Mouse (Mus musculus) lung, adult 2 months (tissue): ENCODE measurements around the gene Capn2. TPM values are rescaled to one million over a fixed set of nuclear protein-coding genes. Genes with fewer than 3 reads are reported as not detected.

Source experiments
- DNase-seq: peaks from one replicate; pipeline ENCODE4 v3.0.0; 2022
- H3K4me1 ChIP-seq: fragments of 200-500 bp; 2 replicates; pipeline ENCODE4 v1.6.1; 2011; ENCODE audit warnings: low read length; ENCODE audit not compliant: control insufficient read depth, insufficient read depth
- H3K4me3 ChIP-seq: fragments of 200-500 bp; replicated peaks from 2 replicates; pipeline ENCODE3; 2011; ENCODE audit warnings: low read depth, mild to moderate bottlenecking, control low read depth, low read length; ENCODE audit errors: extremely low read depth
- CTCF ChIP-seq: fragments of 200-500 bp; IDR thresholded peaks from 2 replicates; pipeline ENCODE4 v1.5.1; 2011; ENCODE audit warnings: mild to moderate bottlenecking, low read length, control low read depth; ENCODE audit not compliant: insufficient read depth
- POLR2A ChIP-seq: fragments of 200-500 bp; IDR thresholded peaks from 2 replicates; pipeline ENCODE4 v1.6.1; 2011; ENCODE audit warnings: low read depth, mild to moderate bottlenecking, control low read depth, low read length, borderline replicate concordance; ENCODE audit errors: extremely low read depth
- WGBS: fragments of 180-500 bp; shearing (Covaris S2); methylation state at CpG from one replicate; pipeline ENCODE4 v1.1.7; 2018; 5-methylcytosine and 5-hydroxymethylcytosine counted together
- polyA plus RNA-seq: library from polyadenylated mRNA; depleted of rRNA; stranded (reverse); fragments of >200 nt; gene quantifications from 2 replicates; pipeline ENCODE4 v1.2.3, GENCODE M21; 2012

The Capn2 gene
- polyA plus RNA-seq, 1 experiment: 69.0 TPM

DNA sequence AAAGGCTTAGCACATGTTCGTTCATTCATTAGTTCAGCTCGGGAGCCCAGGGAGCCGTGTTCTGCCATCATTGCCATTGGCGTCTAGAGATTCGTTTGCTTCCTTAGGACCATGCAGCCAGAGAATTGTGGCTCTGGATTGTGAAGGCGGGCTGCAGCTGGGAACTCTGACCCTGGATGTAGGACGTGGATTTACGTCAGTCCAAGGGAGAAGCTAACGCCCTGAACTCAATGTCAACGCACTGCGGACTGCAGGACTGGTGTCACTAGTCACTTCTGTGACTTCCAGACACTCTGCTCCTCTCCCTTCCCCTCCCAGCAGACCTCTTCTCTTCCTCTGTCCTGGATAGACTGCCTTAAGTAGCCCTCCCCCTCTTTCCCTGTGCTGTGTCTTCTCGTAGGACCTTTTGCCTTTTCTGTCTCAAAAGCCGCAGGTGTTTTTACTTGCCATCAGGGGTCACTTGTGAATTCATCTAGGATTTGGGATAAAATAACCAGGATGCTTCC is 9.9 kb upstream of the Capn2 start:
- WGBS: 60% methylated on average over 13 of the region's 13 CpGs
- TF ChIP-seq CTCF: no peak
- no peak for TF ChIP-seq POLR2A
- Histone ChIP-seq H3K4me1 (no peaks in the 10 kb centered on the region), H3K4me3 (no peak overlapping the region)
- no peak for DNase-seq

DNA sequence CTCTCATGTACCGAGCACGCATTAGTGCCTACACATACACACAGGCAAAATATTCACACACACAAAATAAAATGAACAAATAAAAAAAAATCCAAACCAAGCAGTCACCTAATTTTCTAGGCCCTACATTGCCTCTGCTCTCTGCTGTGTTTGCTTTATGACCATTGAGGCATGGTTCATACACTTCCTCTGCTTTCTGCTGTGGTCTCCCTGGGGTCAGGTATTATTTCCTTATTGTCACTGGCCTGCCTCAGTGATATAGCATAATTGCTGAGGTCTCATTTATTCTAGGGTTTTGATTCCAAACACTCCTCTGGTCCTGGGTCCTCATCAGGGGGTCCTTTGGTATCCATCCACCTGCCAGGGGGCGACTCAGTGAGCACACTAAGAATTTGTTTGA is 8.2 kb upstream of the Capn2 start:
- no peak for TF ChIP-seq CTCF
- TF ChIP-seq POLR2A: no peak
- Histone ChIP-seq H3K4me3 (no peak overlapping the region), H3K4me1 (no peaks in the 10 kb centered on the region)
- WGBS: 96% methylated on average over 3 of the region's 3 CpGs
- no peak for DNase-seq

DNA sequence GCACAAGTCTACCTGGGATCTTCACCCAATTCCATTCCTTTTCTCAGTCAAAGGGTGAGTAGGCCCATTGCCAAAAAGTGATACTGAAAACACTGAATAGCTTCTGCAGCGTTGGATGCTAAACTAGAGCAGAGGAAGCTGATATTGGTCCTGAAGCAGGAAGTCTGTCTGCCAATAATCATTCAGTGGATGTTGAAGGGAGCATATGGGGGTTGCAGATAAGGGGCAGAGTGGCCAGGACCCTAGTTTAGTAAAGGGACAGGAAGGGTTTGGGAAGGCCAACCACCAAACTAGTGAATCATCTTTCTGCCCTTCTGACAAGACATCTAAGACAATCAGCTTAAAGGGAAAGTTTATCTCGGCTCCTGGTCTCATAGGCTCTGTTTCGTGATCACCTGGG is 6.3 kb upstream of the Capn2 start:
- no peak for TF ChIP-seq POLR2A
- no peak for TF ChIP-seq CTCF
- WGBS: 76% methylated on average over 3 of the region's 3 CpGs
- Histone ChIP-seq H3K4me1 (peaks cover 15% of the 10 kb centered on the region), H3K4me3 (no peak overlapping the region)
- DNase-seq: no peak

DNA sequence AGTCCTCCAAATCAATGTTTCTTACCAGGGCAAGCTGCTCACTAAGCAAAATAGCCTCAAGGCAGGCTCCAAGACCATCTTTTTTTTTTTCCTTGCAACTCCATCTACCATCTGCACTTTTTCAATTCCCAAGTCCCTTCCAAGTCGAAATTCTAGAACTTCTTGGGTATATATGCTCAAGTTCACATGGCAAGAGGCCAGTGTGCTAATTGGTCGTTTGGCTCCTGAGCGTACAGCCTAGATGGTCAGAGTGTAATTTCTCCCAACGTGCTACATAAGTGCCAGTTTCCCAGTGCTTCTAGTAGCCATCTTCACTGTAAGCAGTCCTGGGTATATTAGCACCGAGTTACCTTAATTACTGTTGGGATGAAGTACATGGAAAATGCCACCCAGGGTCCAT is 5.6 kb upstream of the Capn2 start:
- DNase-seq: no peak
- Histone ChIP-seq H3K4me3 (no peak overlapping the region), H3K4me1 (peaks cover 17% of the 10 kb centered on the region)
- no peak for TF ChIP-seq POLR2A
- TF ChIP-seq CTCF: no peak
- WGBS: 67% methylated on average over 5 of the region's 5 CpGs

DNA sequence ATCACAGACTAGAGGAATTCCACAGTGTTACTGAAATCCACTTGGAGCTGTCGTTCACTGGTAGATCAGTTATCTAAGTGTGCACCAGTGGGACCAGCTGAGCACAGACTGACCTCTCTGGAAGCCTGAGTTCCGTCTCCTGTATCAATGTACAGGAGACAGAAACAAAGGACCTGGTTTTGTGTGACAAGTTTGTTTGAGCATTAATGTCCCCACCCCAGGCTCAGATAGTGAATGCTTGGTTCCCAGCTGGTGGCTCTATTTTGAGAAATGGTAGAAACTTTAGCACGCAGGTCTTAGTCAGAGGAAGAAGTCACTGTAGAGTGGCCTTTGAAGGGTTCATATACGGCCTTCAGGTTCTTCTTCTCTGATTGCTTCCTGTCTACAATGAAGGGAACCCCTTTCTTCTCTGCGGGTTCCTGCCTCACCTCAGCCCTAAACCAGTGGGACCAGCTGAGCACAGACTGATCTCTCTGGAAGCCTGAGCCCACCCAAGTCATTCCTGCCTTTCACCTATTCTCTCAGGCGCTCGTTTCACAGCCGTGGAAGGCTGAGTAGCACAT is 3.6 kb upstream of the Capn2 start:
- DNase-seq: no peak
- whole genome bisulfite sequencing: 75% methylated on average over 8 of the region's 8 CpGs
- no peak for TF ChIP-seq POLR2A
- TF ChIP-seq CTCF: no peak
- H3K4me3 ChIP-seq: no peak overlapping the region
- H3K4me1 ChIP-seq: peaks cover 21% of the 10 kb centered on the region

DNA sequence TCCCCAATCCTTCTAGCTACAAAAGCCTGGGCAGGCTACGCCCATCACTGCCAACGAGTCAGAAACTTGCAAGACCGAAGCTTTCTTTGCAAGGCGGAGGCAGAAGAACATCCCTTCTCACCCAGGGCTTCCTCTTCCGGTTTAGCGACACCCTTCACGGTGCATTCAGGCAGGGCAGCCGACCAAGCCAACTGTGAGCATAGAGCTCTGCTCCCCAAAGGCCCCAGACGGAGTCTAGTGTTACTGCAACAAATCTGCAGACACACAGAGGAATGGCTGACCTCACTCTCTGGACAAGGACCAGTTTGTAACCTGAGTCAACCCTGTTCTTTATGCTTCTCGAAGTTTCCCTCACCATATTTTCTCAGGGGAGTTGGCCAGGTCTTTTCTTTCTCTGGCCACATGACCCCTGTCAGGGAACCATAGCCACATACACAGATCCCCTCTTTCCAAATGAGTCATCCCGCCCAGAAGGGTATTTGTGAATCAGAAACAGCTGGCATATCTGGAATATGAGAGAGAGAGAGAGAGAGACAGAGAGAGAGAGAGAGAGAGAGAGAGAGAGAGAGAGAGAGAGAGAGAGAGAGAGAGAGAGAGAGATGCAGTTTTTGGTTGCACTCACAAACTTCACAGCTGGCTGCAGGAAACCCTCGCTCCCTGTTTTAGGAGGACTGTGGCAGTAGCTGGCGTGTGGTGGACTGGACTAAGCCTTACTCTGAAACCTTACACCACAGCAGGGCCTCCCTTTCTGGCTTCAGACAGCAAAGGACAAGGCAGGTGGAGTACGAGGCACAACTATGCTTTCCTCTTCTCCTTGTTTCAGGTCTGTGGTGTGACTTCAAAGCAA is 2.9 kb upstream of the Capn2 start:
- H3K4me3 ChIP-seq: peak overlapping the region; percentile 11
- WGBS: 20% methylated on average over 14 of the region's 14 CpGs

DNA sequence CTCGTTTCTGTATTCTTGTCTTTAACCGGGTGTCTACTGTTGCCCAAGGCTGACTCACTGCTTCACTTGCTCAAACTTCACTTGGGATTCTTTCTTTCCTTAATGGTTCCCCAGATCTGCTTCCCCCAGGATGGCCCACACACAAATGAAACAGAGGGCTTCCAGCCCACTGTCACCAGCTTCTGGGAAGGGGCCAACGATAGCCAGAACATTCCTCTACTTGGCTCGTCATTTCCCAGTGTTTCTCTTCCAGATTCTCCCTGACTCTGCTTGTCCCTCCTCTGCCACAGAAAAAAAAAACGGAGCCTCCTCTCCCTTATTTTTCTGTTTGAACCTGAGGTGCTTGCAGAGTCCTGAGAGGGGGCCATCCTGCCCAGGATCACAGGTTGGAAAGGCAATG is 1.9 kb upstream of the Capn2 start:
- TF ChIP-seq POLR2A (no peak), CTCF (no peak)
- no peak for DNase-seq
- H3K4me3 ChIP-seq: no peak overlapping the region
- H3K4me1 ChIP-seq: peaks cover 32% of the 10 kb centered on the region
- WGBS: 49% methylated on average over 5 of the region's 5 CpGs

More for the DNA sequence above, 2.9 kb upstream of the Capn2 start:
- H3K4me1 ChIP-seq: peaks cover 23% of the 10 kb centered on the region
- DNase-seq: peak; percentile 49
- TF ChIP-seq POLR2A (peak; percentile 55; the same call in 1 of the 2 replicates), CTCF (no peak)

DNA sequence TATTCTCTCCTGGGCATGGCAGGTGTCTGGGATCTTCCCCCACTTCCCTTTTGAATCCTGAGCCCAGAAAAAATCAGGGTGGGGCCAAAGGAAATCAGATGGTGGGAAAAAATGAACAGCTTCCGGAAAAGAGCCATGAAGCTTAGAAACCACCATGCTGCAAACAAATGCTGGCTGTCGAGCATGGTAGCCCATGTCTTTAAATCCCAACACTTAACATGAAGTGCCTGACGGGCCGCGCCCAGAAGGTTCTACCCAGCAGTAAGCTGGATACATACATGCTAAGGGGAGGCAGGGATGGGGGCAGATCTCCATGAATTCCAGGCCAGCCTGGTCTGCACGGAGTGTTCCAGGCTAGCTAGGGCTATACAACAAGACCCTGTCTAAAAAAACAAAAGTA is 1.4 kb upstream of the Capn2 start:
- DNase-seq: no peak
- WGBS: 62% methylated on average over 6 of the region's 6 CpGs
- no peak for TF ChIP-seq POLR2A
- TF ChIP-seq CTCF: no peak
- H3K4me1 ChIP-seq: peaks cover 33% of the 10 kb centered on the region
- no peak overlapping the region for H3K4me3 ChIP-seq

DNA sequence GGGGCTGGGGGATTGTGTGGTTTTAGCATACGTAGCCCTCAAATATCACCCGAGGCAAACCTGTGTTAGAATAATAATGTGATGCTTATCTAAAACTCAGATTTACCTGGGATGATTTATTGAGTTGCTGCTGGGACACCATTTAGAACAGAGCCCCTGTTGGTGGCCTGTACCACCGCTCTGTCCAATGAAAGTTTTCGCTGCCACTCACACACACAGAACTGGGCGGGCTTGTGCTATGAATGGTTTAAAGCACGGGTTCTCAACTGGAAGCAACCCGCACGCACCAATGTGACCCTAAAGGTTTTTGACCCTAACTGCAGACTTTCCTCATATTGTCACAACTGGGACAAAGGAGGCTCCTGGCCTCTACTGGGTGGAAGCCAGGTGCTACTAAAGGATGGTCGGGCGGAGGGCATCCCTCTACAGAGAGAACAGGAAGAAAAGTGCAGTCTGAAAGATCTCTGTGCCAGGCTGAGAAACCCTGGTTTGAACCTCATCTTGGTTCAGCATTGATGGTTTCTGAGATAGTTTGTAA is 804 bp upstream of the Capn2 start:
- Histone ChIP-seq H3K4me1 (peaks cover 39% of the 10 kb centered on the region), H3K4me3 (no peak overlapping the region)
- 78% methylated on average over 10 of the region's 10 CpGs for WGBS
- TF ChIP-seq CTCF: no peak
- no peak for TF ChIP-seq POLR2A
- no peak for DNase-seq
